ENCODE assay signal across 10 mouse cellular contexts in the genomic region with DNA sequence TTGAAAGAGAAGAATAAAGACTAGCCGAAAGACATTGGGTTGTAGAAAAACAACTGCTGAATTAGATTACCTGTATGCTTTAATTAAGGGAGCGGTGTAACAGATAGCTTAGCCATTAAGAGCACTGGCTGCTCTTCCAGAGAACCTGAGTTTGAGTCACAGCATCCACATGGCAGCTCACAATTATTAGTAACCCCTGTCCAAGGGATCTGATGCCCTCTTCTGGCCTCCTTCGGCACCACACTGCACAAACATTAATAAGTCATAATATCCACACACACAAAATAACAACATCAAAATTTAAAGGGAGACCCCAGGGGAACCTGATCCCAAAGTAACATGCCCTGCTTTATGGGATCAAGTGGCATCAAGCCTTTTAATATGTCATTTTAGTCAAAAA.
DNase-seq lines count a peak whose midpoint lies in the region; ATAC-seq and TF ChIP-seq lines count a peak whose summit lies in the region.
"Had no signal": no experiment of that assay in that cellular context is flagged by ENCODE, and none has a peak within 500 bp of the region (broad histone marks: within the 10 kb centered on the region; RNA-seq: fewer than 3 reads in every experiment).

No protein-coding gene starts in this region.

- no peak for TF ChIP-seq POLR2A in brain, embryonic 14.5 days (IDR thresholded peaks at IDR 0.05; ENCODE audit: borderline replicate concordance, extremely low read depth, insufficient read depth, insufficient read length, poor library complexity, severe bottlenecking)

- H3K27ac ChIP-seq in liver, embryonic 12.5 days: no peak overlapping the region
- H3K27ac ChIP-seq: macrophage had no signal

- peak; percentile 38; the same call in 1 of the 2 replicates for TF ChIP-seq CTCF in brain, embryonic 14.5 days (IDR thresholded peaks at IDR 0.05; ENCODE audit: borderline replicate concordance, extremely low read depth, insufficient read depth, insufficient read length)

- ATAC-seq in liver, embryonic 12.5 days: no peak

- H3K36me3 ChIP-seq in liver, embryonic 12.5 days: no peaks in the 10 kb centered on the region
- H3K36me3 ChIP-seq: embryonic facial prominence, embryonic 13.5 days had no signal

- peaks cover 17% of the 10 kb centered on the region for H3K4me1 ChIP-seq in liver, embryonic 12.5 days

- WGBS in liver, embryonic 12.5 days (ENCODE audit: insufficient replicate concordance): 81% methylated on average over 3 of the region's 3 CpGs

- H3K9ac ChIP-seq in liver, embryonic 12.5 days: no peak overlapping the region
- H3K9ac ChIP-seq: embryonic facial prominence, embryonic 13.5 days had no signal

- H3K9me3 ChIP-seq in liver, embryonic 12.5 days (replicated peaks): no peaks in the 10 kb centered on the region
- H3K9me3 ChIP-seq: embryonic facial prominence, embryonic 13.5 days had no signal

- no peak overlapping the region for H3K4me2 ChIP-seq in liver, embryonic 12.5 days

- H3K4me3 ChIP-seq in liver, embryonic 12.5 days: no peak overlapping the region

- DNase-seq in adrenal gland, postnatal 14 days: peak; percentile 28
- DNase-seq in adrenal gland, postnatal 10 days: no peak
- DNase-seq in liver: peak; percentile 13
- DNase-seq in brain, embryonic 14.5 days (ENCODE audit: low read depth): peak; percentile 16
- peak; percentile 22 for DNase-seq in lung, postnatal 14 days
- DNase-seq in layer of hippocampus, adult 18-20 months (ENCODE audit: low spot score in 2 of 2): no peak
- DNase-seq in frontal cortex, postnatal 14 days (ENCODE audit: low spot score in 2 of 2): no peak

- H3K27me3 ChIP-seq in liver, embryonic 12.5 days (replicated peaks): 0 out of 2 replicates have a peak, but pooled peaks cover 3% of the 10 kb centered on the region
- H3K27me3 ChIP-seq: embryonic facial prominence, embryonic 13.5 days had no signal

Comparison
In these comparisons a context has a peak if more than half of its experiments do, and no peak if none do; other contexts are left out.
1. DNase-seq: peak in adrenal gland, postnatal 14 days (single experiment), liver (single experiment), brain, embryonic 14.5 days (single experiment) and lung, postnatal 14 days (single experiment); none in adrenal gland, postnatal 10 days (single experiment), layer of hippocampus, adult 18-20 months (0 of 2) and frontal cortex, postnatal 14 days (0 of 2).